Mouse (Mus musculus) heart, postnatal 14 days (tissue): ENCODE data around the gene Eno3. TPM values are rescaled to one million over a fixed set of nuclear protein-coding genes. Genes with fewer than 3 reads are reported as not detected.

Experiments used
- DNase-seq, 2 experiments: peaks; one replicate each; pipeline ENCODE4 v3.0.0; 2021 to 2022
- intact Hi-C: fragments of 180-260 bp; cut with DNase I; formaldehyde crosslinking; loops from one replicate; pipeline ENCODE4 v1.15.1; 2025
- total RNA-seq, 2 experiments: library from RNA; stranded (reverse); gene quantifications; 2 replicates each; pipeline ENCODE4 v1.2.3; 2021

Eno3 gene
- total RNA-seq, 2 experiments from 2014 or later: 1,878 to 1,971 TPM

DNA sequence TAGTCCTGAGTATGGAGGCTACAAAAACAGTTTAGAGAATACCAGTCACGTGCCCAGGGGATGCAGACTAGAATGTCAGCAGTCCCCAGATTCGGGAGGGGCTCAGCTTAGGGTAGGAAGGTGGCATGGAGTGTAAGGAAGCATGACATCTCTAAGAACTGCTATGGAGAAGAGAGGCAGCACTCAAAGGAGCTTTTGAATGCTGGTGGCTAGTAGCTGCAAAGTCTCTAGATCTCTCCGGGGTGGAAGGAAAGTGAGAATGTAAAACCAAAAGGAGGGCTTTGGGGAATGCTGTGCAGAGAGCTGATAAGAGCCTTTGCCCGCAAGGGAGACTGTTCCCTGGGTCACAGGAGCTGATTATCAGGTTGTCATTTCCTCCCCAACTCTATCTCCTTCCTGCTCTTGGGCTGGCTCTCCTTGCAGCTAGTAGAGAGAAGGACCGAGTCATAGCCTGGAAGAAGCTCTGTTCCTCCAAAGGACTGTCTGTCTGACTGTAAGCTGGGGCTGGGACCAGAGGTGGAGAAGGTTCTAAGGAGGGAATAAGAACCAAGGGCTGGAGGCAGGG, 18.2 kb upstream of the Eno3 start, which contains the start of gene Gp1ba:
TSS of gene Gp1ba (plus strand) at position 409 of the 565 bp plus-strand sequence.
- DNase-seq: no peak
- intact Hi-C loops: no loop called here

DNA sequence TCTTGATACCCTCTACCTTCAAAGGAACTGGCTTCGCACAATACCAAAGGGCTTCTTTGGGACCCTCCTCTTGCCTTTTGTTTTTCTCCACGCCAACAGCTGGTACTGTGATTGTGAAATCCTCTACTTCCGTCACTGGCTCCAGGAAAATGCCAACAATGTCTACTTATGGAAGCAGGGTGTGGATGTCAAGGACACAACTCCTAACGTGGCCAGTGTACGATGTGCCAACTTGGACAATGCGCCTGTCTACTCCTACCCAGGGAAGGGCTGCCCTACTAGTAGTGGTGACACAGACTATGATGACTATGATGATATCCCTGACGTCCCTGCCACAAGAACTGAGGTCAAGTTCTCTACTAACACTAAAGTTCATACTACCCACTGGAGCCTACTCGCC, 17.0 kb upstream of the Eno3 start:
- DNase-seq: no peak
- intact Hi-C loops: no loop called here

DNA sequence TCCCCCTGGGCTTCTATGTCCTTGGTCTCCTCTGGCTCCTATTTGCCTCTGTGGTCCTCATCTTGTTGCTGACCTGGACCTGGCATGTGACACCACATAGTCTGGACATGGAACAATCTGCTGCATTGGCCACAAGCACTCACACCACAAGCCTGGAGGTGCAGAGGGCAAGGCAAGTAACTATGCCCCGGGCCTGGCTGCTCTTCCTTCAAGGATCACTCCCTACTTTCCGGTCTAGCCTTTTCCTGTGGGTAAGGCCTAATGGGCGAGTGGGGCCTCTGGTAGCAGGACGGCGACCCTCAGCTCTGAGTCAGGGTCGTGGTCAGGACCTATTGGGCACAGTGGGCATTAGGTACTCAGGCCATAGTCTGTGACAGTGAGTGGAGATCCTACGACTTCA, 15.8 kb upstream of the Eno3 start:
- DNase-seq: no peak
- intact Hi-C loops: no loop called here

DNA sequence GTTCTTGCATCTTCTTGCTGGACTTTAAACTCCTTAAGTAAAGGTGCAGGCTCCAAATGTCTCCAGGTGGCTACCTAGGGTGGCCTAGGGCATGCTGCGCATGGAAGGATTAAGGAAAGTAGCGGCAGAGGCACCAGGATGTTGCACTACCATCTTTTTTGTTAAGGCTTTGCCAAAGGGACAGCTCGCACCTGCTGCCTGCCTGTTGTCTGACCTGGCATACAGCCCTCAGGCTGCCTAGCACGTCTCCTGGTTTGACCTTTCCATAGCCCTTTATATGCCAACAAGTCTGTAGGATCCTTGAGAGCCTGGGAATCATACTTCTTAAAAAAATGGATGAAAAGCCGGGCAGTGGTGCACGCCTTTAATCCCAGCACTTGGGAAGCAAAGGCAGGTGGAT, 14.0 kb upstream of the Eno3 start:
- intact Hi-C loops: no loop called here

DNA sequence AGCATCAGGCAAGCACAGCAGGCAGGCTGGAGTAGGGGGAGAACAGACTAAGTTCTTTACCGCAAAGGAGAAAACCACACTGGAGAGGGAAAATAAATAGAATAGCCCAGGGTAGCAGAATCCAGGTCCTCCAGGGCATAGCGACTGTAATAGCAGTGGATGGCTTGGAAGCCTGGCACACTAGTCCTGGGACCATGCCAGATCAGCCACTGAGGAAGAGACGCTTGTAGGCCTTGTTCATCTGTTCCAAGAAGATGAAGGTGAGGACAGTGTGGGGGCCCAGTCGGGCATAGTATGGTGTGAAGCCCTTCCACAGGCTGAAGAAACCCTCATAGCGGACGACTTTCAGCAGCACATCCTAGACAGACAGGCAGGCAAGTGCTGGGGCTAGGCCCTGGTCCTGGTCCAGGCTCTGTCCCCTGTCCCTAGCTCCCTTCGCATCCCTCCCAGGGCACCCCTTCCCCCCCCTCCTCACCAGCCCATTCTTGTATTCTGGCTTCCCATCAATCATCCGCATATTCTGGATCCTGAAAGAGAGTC, 12.4 kb upstream of the Eno3 start:
- DNase-seq: no peak
- intact Hi-C loops: no loop called here

More for the DNA sequence above, 14.0 kb upstream of the Eno3 start:
- no peak for DNase-seq

DNA sequence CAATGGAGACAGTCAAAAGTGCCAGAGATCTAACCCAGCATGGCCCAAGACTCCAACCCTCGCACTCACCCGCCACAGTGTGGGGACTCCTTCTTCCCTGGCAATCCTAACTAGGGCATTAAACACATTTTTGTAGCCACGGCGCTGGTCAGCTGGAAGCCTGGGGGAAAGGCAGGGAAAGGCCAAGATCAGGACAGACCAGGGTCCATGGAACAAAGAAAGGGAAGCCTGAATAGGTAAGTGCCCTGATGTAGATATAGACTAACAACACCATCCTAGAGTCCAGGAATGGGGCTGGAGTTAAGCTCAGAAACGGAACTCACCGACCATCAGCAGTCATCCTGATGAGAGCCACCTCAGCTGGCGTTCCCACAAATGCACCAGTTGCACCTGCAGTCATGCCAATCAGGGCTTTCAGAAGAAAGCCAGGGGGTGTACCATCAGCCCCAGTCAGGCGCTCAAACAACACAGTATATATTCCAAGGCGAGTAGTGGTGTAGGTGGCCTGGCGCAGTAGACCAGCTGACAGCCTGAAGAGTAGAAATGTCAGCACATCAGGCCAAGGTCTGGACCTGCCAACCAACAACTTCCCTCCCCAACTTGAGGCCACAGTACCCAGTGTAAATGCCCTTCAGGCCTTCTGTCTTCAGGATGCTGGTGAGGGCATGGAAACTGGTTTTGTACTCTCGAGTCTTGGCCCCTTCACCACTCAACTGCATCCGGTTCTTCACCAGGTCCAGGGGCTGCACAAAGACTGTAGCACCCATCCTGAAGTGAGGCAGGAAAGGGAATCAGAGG, 11.3 kb upstream of the Eno3 start:
- DNase-seq: no peak
- intact Hi-C loops: no loop called here

DNA sequence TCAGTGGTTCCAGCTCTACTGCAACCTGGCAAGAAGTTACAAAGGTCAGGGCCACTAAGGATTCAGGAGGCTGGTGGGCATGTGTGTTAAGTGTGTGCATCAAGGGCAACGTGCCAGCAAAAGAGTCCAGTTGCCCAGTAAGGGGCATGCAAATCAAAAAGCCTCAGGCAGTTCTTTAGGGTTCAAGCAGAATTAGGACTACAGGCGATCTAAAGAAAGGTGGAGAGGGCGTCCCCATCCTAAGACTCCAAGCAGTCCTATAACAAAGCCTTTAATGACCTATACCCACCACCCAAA, 10.8 kb upstream of the Eno3 start:
- DNase-seq: no peak
- intact Hi-C loops: no loop called here

DNA sequence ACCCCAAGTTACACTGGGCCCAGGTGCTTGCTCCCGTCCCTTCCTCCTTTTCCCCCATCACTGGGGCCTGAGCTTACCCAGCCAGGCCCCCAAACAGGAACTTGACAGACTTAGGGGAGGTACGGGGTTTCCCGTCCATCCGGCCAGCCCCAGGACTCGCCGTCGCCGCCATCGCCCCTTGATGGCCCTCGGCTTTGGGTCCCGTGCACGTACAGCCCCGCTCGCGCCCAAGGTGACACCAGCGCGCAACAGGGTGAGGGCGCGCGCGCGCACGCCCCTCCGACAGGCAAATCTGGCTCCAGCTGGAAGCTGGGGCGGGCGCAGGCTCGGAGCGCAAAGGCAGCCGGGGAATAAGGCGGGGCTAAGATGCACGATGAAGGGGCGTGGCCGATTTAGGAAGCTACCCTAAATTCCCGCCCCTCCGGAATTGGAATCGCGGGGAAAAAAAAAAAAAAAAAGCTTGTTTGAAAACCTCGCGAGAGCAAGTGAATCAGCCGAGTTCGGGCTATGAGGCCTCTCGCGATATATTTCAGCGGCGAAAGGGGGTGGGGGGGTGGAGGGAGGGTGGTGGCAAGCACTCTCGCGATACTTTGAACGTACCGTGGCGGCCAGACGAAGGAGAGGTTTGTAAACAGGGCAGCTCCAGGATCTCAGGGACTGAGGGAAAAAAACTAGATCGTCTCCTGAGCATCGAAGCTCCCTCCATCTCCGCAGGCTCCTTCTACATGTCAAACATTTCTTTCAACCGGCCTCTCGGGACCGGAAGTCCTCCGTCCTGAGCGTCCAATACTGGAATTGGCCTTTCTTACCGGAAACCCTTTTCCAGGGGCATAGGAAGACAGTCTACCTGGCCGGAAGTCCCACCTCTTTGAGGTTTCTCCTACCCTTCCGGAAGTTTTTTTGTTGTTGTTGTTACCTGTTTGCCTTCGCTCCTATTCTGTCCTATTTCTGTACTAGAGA, 10.0 kb upstream of the Eno3 start, which contains the start of the genes Rnf167 and Slc25a11:
TSS of gene Rnf167 (plus strand) at position 545 of the 960 bp plus-strand sequence.
TSS of gene Slc25a11 (minus strand) at position 789 of the 960 bp plus-strand sequence.
- intact Hi-C loops: no loop called here

DNA sequence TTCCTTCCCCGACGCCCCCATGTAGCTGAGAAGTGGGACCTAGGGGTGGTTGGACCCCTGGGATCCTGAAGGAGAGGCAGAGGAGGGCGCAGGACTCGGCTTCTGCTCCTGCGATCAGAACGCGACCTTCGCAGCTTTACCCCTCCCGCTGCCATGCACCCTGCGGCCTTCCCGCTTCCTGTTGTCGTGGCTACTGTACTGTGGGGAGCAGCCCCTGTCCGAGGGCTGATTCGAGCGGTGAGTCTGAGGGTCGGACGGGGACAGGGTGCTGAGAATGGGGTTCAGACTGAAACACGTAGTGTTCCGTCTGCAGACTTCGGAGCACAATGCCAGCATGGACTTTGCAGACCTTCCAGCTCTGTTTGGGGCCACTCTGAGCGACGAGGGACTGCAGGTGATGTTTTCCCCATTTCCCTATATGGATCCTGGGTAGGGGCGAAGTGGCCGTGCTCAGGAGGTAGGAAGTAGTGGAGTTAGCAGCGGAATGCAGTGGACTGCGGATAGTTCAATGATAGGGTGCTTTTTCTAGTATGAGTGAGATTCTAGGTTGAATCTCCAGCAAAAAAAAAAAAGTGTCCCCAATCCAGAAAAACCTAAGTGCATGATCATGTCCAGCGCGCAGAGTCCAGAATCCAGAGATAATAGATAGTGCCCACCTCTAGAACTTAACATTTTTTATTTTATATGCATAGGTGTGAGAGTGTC, 9.1 kb upstream of the Eno3 start:
- DNase-seq: no peak
- intact Hi-C loops: no loop called here

More for the DNA sequence above, 10.0 kb upstream of the Eno3 start, which contains the start of the genes Rnf167 and Slc25a11:
- DNase-seq: peak; percentile 95 to 96

DNA sequence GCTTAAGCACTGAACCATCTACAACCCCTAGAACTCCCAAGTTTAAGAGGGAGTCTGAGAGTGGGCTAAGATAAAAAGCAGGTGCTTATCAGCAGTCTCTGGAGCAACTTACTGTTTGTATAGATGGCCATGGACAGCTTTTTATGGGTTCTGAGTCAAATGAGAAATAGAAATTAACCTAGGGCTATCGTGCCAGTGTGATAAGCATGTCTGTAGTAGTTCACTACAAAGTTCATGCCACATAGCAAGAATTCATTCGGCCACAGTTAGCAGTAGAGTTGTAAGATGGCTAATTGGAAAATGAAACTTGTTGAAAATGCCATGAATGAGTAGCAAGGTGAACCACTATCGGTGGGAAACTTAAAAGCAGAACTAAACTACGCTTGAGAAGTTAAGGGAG, 8.5 kb upstream of the Eno3 start:
- no peak for DNase-seq
- intact Hi-C loops: no loop called here

DNA sequence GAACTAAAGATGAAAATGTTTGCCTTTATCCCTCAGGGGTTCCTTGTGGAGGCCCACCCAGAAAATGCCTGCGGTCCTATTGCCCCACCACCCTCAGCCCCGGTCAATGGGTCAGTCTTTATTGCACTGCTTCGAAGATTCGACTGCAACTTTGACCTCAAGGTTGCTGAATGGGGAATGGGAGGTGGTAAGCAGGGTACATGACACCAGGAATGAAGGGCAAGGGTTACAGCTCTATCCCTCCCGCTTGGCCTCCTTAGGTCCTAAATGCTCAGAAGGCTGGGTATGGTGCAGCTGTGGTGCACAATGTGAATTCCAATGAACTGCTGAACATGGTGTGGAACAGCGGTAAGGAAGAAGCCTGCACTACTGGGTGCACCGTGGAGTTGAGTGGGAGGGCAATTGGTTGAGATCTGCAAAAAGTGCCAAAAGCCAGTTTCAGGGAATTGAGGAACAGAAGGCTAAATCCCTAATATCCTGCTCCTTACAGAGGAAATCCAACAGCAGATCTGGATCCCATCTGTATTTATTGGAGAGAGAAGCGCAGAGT, 7.7 kb upstream of the Eno3 start:
- intact Hi-C loops: no loop called here
- DNase-seq: no peak

DNA sequence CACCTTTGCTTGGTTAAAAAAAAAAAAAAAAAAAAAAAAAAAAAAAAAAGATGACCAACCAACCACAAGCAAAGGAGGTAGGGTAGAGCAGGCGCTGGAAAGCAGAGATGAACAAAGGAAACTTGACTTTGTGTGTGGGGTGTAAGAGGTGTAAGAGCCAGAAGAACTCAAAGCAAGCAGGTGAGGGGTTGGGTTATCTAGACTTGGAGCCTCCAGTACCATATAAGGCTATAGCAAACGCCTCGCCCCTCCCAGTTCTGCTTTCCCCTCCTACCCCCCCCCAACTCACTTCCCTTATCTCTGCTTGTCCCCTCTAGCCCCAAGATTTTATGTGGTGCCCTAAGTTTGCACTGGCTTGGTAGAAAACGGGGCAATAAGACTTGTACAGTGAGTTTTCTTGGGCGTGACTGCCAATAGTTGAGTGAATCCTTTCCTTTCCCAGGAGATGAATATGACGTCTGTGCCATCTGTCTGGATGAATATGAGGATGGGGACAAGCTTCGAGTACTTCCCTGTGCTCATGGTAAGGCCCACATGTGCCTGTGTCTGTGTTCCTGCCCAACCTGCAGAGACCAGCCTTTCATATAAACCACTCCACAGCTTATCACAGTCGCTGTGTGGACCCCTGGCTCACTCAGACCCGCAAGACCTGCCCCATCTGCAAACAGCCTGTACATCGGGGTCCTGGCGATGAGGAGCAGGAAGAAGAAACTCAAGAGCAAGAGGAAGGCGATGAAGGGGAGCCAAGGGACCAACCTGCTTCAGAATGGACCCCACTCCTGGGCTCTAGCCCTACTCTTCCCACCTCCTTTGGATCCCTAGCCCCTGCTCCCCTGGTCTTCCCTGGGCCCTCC, 6.5 kb upstream of the Eno3 start:
- DNase-seq: no peak
- intact Hi-C loops: loop anchor here (10.0 kb wide), 1 partner anchor 656 kb away; the partner anchor contains the start of genes Gabarap and Phf23

DNA sequence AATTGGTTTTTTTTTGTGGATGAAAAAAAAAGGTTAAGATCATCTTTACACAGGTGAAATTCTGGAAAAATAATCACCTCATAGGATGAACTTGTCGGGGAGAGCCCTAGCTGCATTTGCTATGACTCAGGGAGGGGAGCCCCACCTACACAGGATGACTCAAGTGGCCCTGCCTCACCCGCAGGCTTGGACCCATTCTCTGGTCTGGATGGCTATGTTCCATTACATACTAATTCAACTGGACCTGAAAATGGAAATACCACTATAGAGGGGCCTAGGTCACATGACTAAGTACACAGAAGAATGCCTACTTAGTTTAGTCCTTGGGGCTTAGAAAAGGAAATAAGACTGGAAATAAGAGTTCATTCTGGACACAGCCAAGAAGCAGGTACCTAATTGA, 5.6 kb upstream of the Eno3 start:
- intact Hi-C loops: loop anchor here (10.0 kb wide), 1 partner anchor 657 kb away; the partner anchor contains the start of genes Gabarap and Phf23
- DNase-seq: no peak

DNA sequence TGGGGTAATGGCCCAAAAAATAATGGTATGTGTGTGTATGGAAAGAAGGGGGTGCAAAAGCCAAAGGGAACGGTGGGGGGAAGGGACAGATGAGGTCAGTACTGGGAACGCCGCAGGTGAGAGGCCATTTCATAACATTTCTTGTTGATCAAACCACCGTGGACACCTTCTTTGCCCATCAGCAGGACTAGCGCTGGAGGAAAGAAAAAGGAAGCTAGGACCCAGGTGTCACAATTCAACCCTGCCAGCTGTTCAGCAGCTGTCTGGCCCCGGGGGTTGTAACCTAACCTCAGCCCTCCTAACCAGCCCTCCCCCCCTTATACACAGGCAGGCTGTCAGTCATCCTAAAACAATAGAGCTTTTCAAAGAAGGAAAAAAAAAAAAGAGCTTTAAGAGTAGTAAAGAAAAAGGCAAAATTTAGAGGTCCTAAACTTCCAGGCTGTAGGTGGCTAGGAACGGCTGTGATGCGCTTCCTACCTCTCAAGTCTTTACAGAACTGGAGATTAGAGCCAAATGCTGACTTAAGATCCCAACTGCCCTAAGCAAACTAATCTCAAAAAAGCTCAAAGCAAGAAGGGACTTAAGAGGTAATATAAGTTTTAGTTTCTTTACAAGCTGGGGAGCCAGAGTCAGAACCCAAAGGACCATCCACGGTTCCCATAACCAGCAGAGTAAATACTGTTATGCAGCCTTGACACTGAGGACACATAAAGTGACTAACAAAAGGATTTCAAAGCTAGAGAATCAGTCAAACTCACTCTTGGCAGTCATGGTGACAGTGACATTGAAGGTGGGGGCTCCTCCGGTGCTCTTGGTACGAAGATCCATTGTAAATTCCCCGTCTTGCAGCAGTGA, 4.7 kb upstream of the Eno3 start:
- intact Hi-C loops: loop anchor here (10.0 kb wide), 1 partner anchor 657 kb away; the partner anchor contains the start of genes Gabarap and Phf23
- no peak for DNase-seq

DNA sequence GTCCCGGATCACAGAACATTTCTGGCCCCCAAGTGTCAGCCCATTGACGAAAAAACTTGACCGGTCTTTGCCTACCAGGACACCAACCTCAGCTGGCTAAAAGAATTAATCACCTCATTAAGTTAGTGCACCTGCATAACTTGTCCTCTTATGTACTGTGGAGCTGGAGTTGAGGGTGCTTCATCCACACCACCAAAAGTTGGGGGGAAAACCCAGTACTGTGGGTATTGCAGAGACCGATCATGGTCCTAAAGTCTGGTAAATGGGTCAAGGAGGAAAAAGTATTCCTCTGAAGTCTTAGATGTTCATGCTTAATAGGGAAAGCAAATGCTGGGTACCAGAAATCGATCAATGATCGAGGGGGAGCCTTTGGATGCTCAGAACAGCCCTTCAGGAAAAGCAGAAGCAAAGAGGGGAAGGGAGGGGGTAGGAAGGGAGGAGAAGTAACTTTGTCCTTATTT, 4.1 kb upstream of the Eno3 start:
- intact Hi-C loops: loop anchor here (10.0 kb wide), 1 partner anchor 658 kb away; the partner anchor contains the start of genes Gabarap and Phf23
- DNase-seq: no peak

DNA sequence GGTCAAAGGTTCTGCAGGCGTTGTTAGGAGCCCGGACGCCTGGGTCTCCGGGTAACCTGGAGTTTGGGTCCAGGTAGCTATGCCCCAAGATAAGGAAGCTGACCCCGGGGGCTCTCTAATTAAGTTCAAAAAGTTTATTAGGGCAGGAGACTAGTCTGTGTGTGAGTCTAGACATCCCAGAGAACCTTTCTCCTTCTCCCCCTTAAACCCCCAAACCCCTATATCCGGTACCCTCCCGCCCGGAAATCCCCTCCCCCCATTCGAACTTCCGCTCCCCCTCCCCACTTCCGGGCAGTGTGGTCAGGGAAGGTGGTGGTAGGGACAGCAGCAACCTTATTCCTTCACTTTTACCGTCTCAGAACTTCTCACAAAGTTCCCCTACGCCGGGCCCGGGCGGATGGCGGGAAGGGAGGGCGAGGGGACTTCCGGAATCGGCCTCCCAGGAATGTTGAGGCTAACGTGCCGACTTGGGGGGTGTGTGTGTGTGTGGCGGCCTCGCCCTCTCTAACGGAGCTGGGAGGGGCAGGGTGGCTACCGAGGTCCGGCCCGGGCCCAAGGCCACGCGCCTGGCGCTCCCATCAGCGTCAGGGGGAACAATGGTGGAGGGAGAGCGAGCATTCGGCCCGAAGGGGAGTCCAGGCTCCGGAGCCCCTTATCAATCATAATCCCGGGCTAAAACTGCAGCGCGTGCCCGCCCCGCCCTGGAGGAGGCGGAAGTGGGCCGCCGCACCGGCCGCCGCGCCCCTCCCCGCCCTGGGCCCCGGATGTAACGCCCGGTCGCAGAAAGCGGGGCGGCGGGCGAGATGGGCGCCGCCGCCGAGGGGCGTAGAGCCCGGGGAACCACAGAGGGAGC, 3.4 kb upstream of the Eno3 start:
- peak; percentile 76 to 77 for DNase-seq
- intact Hi-C loops: loop anchor here (2.0 to 10.0 kb wide), 2 partner anchors 33 to 659 kb away; partner anchors contain the start of genes Gabarap and Phf23
